Mouse (Mus musculus) olfactory bulb, adult 2 months (tissue): Measurements from ENCODE around the gene Arcn1. TPM values are rescaled to one million over a fixed set of nuclear protein-coding genes. Genes with fewer than 3 reads are reported as not detected.

Experiments
- H3K27ac ChIP-seq: fragments of 200-500 bp; 2 replicates; pipeline ENCODE4 v1.5.1; 2012; ENCODE audit warnings: low read depth, low read length; ENCODE audit not compliant: insufficient read depth
- H3K4me1 ChIP-seq: fragments of 200-500 bp; 2 replicates; pipeline ENCODE4 v1.6.1; 2012; ENCODE audit warnings: low read length; ENCODE audit not compliant: control insufficient read depth, insufficient read depth
- H3K4me3 ChIP-seq: fragments of 200-500 bp; 2 replicates; pipeline ENCODE4 v1.5.1; 2012; ENCODE audit warnings: mild to moderate bottlenecking, low read depth, low read length, moderate library complexity; ENCODE audit not compliant: insufficient read depth
- CTCF ChIP-seq: fragments of 200-500 bp; IDR thresholded peaks from 2 replicates; pipeline ENCODE4 v1.5.1; 2012; ENCODE audit warnings: low read depth, mild to moderate bottlenecking, low read length, moderate library complexity; ENCODE audit not compliant: insufficient read depth
- POLR2A ChIP-seq: fragments of 200-500 bp; IDR thresholded peaks from 2 replicates; pipeline ENCODE4 v1.6.1; 2012; ENCODE audit warnings: mild to moderate bottlenecking, low read depth, low read length, moderate library complexity; ENCODE audit not compliant: insufficient read depth
- WGBS: fragments of 180-500 bp; shearing (Covaris S2); methylation state at CpG from one replicate; pipeline ENCODE4 v1.1.7; 2018; 5-methylcytosine and 5-hydroxymethylcytosine counted together
- polyA plus RNA-seq: library from polyadenylated mRNA; stranded (reverse); fragments of >200 nt; gene quantifications from 2 replicates; pipeline ENCODE4 v1.2.4, GENCODE M21; 2012; ENCODE audit warnings: low replicate concordance; ENCODE audit not compliant: missing spikeins, insufficient read depth, insufficient read length

Gene Arcn1
- polyA plus RNA-seq, 1 experiment: 192 TPM

- Histone ChIP-seq H3K4me1 (peaks cover 70% of the 10 kb centered on the region), H3K4me3 (no peak overlapping the region), H3K27ac (no peak overlapping the region)
- WGBS: 46% methylated on average over 10 of the region's 10 CpGs
- TF ChIP-seq POLR2A (no peak), CTCF (no peak)
Measured at GRCm38 (mm10) chr9:44717822-44718242, 49.8 kb downstream of the Arcn1 start.

- Histone ChIP-seq H3K27ac (peak overlapping the region; percentile 13; the same call in 1 of the 2 replicates), H3K4me3 (no peak overlapping the region), H3K4me1 (peaks cover 74% of the 10 kb centered on the region)
- 73% methylated on average over 6 of the region's 6 CpGs for WGBS
- TF ChIP-seq POLR2A: no peak
- no peak for TF ChIP-seq CTCF
Measured at GRCm38 (mm10) chr9:44716997-44717821, 50.4 kb downstream of the Arcn1 start.

- Histone ChIP-seq H3K4me3 (no peak overlapping the region), H3K4me1 (peaks cover 80% of the 10 kb centered on the region), H3K27ac (peak overlapping the region; percentile 16)
- no peak for TF ChIP-seq CTCF
- TF ChIP-seq POLR2A: no peak
- 95% methylated on average over 29 of the region's 29 CpGs for WGBS
Measured at GRCm38 (mm10) chr9:44715705-44716362, 51.8 kb downstream of the Arcn1 start.

- Histone ChIP-seq H3K4me3 (peak overlapping the region; percentile 28), H3K4me1 (peaks cover 84% of the 10 kb centered on the region), H3K27ac (peak overlapping the region; percentile 55)
- WGBS: 55% methylated on average over 17 of the region's 17 CpGs
- TF ChIP-seq POLR2A: no peak
- TF ChIP-seq CTCF: no peak
Measured at GRCm38 (mm10) chr9:44715109-44715508, 52.5 kb downstream of the Arcn1 start.

GRCm38 (mm10) chr9:44713574-44713973, 54.1 kb downstream of the Arcn1 start:
- Histone ChIP-seq H3K4me3 (no peak overlapping the region), H3K4me1 (peaks cover 90% of the 10 kb centered on the region), H3K27ac (peak overlapping the region; percentile 55; the same call in 1 of the 2 replicates)
- WGBS: 46% methylated on average over 2 of the region's 2 CpGs
- no peak for TF ChIP-seq POLR2A
- no peak for TF ChIP-seq CTCF

GRCm38 (mm10) chr9:44713080-44713479, 54.6 kb downstream of the Arcn1 start:
- H3K4me1 ChIP-seq: peaks cover 91% of the 10 kb centered on the region
- TF ChIP-seq POLR2A (no peak), CTCF (no peak)
- 75% methylated on average over 6 of the region's 6 CpGs for WGBS
- H3K4me3 ChIP-seq: no peak overlapping the region
- peak overlapping the region; percentile 95 for H3K27ac ChIP-seq

- TF ChIP-seq CTCF (no peak), POLR2A (no peak)
Measured at GRCm38 (mm10) chr9:44711602-44712001, 56.0 kb downstream of the Arcn1 start.

GRCm38 (mm10) chr9:44710213-44710612, 57.4 kb downstream of the Arcn1 start:
- TF ChIP-seq CTCF: no peak
- no peak for TF ChIP-seq POLR2A

More at GRCm38 (mm10) chr9:44711602-44712001, 56.0 kb downstream of the Arcn1 start:
- Histone ChIP-seq H3K4me1 (peaks cover 91% of the 10 kb centered on the region), H3K27ac (peak overlapping the region; percentile 95), H3K4me3 (no peak overlapping the region)
- WGBS: 76% methylated on average over 17 of the region's 17 CpGs

GRCm38 (mm10) chr9:44709600-44709999, 58.0 kb downstream of the Arcn1 start:
- Histone ChIP-seq H3K4me1 (peaks cover 80% of the 10 kb centered on the region), H3K4me3 (no peak overlapping the region), H3K27ac (peak overlapping the region; percentile 95)
- TF ChIP-seq CTCF (peak; percentile 23; the same call in 1 of the 2 replicates), POLR2A (no peak)
- 24% methylated on average over 2 of the region's 2 CpGs for WGBS

More at GRCm38 (mm10) chr9:44710213-44710612, 57.4 kb downstream of the Arcn1 start:
- 41% methylated on average over 5 of the region's 5 CpGs for WGBS
- Histone ChIP-seq H3K4me1 (peaks cover 82% of the 10 kb centered on the region), H3K4me3 (no peak overlapping the region), H3K27ac (peak overlapping the region; percentile 95)
